Mouse (Mus musculus): ENCODE results near the gene Gse1.

Gse1 gene

DNA sequence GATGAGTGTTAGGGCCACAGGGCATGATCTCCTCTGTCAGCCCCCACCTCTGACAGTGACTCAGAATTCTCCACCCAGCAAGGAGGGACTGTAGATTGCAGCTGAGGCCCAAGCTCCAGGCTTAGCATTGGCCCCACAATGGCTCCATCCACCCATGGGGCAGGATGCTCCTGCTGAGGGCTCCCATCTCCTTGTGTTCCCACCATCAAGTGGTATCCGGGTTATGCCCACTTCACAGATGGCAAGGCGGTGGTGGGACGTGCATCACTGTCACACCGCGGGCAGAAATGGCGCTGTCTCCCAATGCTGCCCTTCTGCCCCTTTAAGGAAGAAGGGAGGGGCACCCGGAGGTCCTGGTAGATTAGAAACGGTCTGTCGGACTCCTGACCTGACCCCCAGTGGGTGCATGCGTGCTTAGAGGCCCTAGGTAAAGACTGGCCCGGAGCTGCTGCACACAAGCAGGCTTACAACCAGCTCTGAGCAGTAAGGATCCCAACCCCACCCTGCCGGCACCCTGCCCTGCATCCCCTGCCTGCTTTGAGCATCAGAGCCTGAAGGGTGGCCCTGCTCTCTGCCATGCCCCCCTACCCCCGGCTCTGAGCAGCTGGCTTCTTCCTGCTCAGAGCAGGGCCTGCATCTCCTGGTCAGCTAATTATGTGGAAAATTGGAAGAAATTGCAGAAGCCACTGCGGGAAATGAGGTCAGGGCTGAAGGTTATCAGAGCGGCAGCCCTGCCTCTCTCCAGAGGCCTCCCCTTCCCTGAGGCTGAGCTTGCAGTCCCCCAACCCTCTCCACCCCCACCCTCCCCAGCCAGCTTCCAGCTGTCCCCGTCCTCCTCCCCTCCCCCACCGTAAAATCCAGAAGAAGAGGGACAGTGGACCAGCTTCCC, 67.0 kb downstream of the Gse1 start:
- TF ChIP-seq POU5F1 (IDR thresholded peaks at IDR 0.05; ENCODE audit: borderline replicate concordance, low read length) (no peak), NANOG (IDR thresholded peaks at IDR 0.05; ENCODE audit: borderline replicate concordance, low read length) (no peak), CTCF (conservative IDR thresholded peaks at IDR 0.05; ENCODE audit: low read length) (no peak)
- Histone ChIP-seq H3K36me3 (ENCODE audit: insufficient read depth, low read length) (no peaks in the 10 kb centered on the region), H3K9me3 (ENCODE audit: low read length) (no peaks in the 10 kb centered on the region), H3K4me1 (replicated peaks; ENCODE audit: low read depth, low read length) (peaks cover 50% of the 10 kb centered on the region), H3K4me3 (replicated peaks; ENCODE audit: low read length) (peak overlapping the region; percentile 57), H3K27me3 (ENCODE audit: insufficient read depth, low read length) (peaks cover 4% of the 10 kb centered on the region)

DNA sequence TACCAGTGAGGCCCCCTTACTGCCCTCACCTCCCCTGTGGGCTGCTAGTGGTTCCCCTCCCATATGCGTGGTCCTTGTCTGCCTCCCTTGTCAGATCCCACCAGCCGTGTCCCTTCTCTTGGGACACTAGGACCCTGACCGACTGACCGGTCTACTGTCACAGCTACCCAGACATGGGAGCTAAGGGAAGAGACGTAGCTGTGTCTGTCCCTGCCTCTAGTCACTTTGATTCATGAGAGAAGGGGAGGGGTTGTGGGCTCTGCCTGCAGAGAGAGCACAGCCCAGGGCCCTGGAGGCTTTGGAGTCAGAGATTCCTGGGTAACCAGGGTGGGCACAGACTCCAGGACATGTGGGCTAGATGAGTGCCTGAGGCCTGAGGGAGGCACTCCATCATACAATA, 68.7 kb downstream of the Gse1 start:
- H3K4me1 ChIP-seq (replicated peaks; ENCODE audit: low read depth, low read length), result peaks cover 56% of the 10 kb centered on the region
- H3K4me3 ChIP-seq (replicated peaks; ENCODE audit: low read length), result no peak overlapping the region
- H3K9me3 ChIP-seq (ENCODE audit: low read length), result no peaks in the 10 kb centered on the region
- H3K36me3 ChIP-seq (ENCODE audit: insufficient read depth, low read length), result no peaks in the 10 kb centered on the region
- TF ChIP-seq POU5F1 (IDR thresholded peaks at IDR 0.05; ENCODE audit: borderline replicate concordance, low read length) (no peak), CTCF (conservative IDR thresholded peaks at IDR 0.05; ENCODE audit: low read length) (no peak), NANOG (IDR thresholded peaks at IDR 0.05; ENCODE audit: borderline replicate concordance, low read length) (no peak)
- peaks cover 2% of the 10 kb centered on the region for H3K27me3 ChIP-seq (ENCODE audit: insufficient read depth, low read length)

DNA sequence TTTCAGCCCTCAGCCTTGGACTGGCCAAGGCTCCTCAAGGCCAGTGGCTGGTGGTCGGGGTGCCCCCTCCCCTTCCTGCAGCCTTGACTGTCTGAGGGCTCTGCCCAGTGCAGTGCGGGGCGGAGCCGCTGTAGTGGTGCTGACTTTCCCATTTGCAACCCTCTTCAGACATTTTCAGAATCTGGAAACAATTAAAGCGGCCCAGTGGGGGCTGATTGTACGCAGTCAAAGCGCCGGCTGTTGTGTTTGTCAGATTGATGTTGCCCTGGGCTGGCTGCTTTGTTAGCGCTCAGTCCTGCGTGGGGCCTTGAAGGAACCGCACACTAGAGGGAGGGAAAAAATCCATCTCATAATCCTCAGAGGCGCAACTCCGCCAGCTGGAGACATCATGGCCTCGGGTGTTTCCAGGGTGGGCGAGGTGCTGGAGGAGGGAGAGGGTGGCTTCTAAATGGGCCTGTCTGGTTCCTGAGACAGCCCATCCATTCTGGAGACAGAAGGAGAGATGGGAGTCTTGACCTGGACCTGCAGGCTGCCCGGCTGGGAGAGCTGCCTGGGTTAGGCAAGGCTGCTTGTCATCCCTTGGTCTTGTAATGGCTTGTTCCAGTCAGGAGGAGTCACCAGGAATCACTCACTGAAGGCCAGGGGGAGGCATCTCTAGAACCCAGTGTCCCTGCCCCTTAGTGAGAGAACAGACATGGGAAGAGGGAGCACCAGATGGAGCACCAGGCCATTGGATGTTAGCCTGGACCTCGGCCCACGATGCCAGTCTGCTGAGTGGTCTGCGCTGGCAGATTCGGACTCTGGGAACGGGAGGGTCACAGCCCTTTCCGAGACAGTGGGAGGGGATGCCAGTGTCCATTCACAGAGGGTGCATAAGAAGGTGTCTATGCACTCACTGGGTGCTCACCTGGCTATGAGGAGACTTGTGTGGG, 70.6 kb downstream of the Gse1 start:
- H3K27me3 ChIP-seq (ENCODE audit: insufficient read depth, low read length), result peaks cover 2% of the 10 kb centered on the region; the same call in 1 of the 2 replicates
- no peaks in the 10 kb centered on the region for H3K36me3 ChIP-seq (ENCODE audit: insufficient read depth, low read length)
- H3K4me3 ChIP-seq (replicated peaks; ENCODE audit: low read length), result peak overlapping the region; percentile 13; the same call in 1 of the 2 replicates
- H3K4me1 ChIP-seq (replicated peaks; ENCODE audit: low read depth, low read length), result peaks cover 61% of the 10 kb centered on the region
- peak; percentile 54; the same call in 1 of the 2 replicates for TF ChIP-seq NANOG (IDR thresholded peaks at IDR 0.05; ENCODE audit: borderline replicate concordance, low read length)
- TF ChIP-seq POU5F1 (IDR thresholded peaks at IDR 0.05; ENCODE audit: borderline replicate concordance, low read length), result no peak
- no peaks in the 10 kb centered on the region for H3K9me3 ChIP-seq (ENCODE audit: low read length)

GRCm38 (mm10) chr8:120300601-120301141, 72.4 kb downstream of the Gse1 start:
- H3K9me3 ChIP-seq (ENCODE audit: low read length), result no peaks in the 10 kb centered on the region
- H3K27me3 ChIP-seq (ENCODE audit: insufficient read depth, low read length), result peaks cover 10% of the 10 kb centered on the region; the same call in 1 of the 2 replicates
- 0 out of 2 replicates have a peak overlapping the region, but pooled peaks have one; percentile 20 for H3K4me3 ChIP-seq (replicated peaks; ENCODE audit: low read length)
- H3K36me3 ChIP-seq (ENCODE audit: insufficient read depth, low read length), result no peaks in the 10 kb centered on the region
- TF ChIP-seq NANOG (IDR thresholded peaks at IDR 0.05; ENCODE audit: borderline replicate concordance, low read length) (no peak), CTCF (conservative IDR thresholded peaks at IDR 0.05; ENCODE audit: low read length) (peak; percentile 96)
- peaks cover 56% of the 10 kb centered on the region for H3K4me1 ChIP-seq (replicated peaks; ENCODE audit: low read depth, low read length)

GRCm38 (mm10) chr8:120302941-120303675, 74.9 kb downstream of the Gse1 start:
- Histone ChIP-seq H3K4me3 (replicated peaks; ENCODE audit: low read length) (no peak overlapping the region), H3K36me3 (ENCODE audit: insufficient read depth, low read length) (no peaks in the 10 kb centered on the region), H3K4me1 (replicated peaks; ENCODE audit: low read depth, low read length) (peaks cover 64% of the 10 kb centered on the region), H3K9me3 (ENCODE audit: low read length) (no peaks in the 10 kb centered on the region), H3K27me3 (ENCODE audit: insufficient read depth, low read length) (peaks cover 19% of the 10 kb centered on the region)
- TF ChIP-seq NANOG (IDR thresholded peaks at IDR 0.05; ENCODE audit: borderline replicate concordance, low read length) (no peak), CTCF (conservative IDR thresholded peaks at IDR 0.05; ENCODE audit: low read length) (no peak), POU5F1 (IDR thresholded peaks at IDR 0.05; ENCODE audit: borderline replicate concordance, low read length) (no peak)

- H3K36me3 ChIP-seq (ENCODE audit: insufficient read depth, low read length), result no peaks in the 10 kb centered on the region
- H3K27me3 ChIP-seq (ENCODE audit: insufficient read depth, low read length), result peaks cover 29% of the 10 kb centered on the region
- H3K9me3 ChIP-seq (ENCODE audit: low read length), result no peaks in the 10 kb centered on the region
- H3K4me3 ChIP-seq (replicated peaks; ENCODE audit: low read length), result no peak overlapping the region
- peaks cover 64% of the 10 kb centered on the region for H3K4me1 ChIP-seq (replicated peaks; ENCODE audit: low read depth, low read length)
- TF ChIP-seq NANOG (IDR thresholded peaks at IDR 0.05; ENCODE audit: borderline replicate concordance, low read length), result no peak
- TF ChIP-seq CTCF (conservative IDR thresholded peaks at IDR 0.05; ENCODE audit: low read length), result no peak
- no peak for TF ChIP-seq POU5F1 (IDR thresholded peaks at IDR 0.05; ENCODE audit: borderline replicate concordance, low read length)
These were observed 75.8 kb downstream of the Gse1 start for GRCm38 (mm10) chr8:120304097-120304496.

- H3K9me3 ChIP-seq (ENCODE audit: low read length), result no peaks in the 10 kb centered on the region
- H3K4me3 ChIP-seq (replicated peaks; ENCODE audit: low read length), result no peak overlapping the region
- H3K27me3 ChIP-seq (ENCODE audit: insufficient read depth, low read length), result peaks cover 44% of the 10 kb centered on the region
- peaks cover 59% of the 10 kb centered on the region for H3K4me1 ChIP-seq (replicated peaks; ENCODE audit: low read depth, low read length)
- TF ChIP-seq NANOG (IDR thresholded peaks at IDR 0.05; ENCODE audit: borderline replicate concordance, low read length) (no peak), CTCF (conservative IDR thresholded peaks at IDR 0.05; ENCODE audit: low read length) (no peak), POU5F1 (IDR thresholded peaks at IDR 0.05; ENCODE audit: borderline replicate concordance, low read length) (no peak)
- no peaks in the 10 kb centered on the region for H3K36me3 ChIP-seq (ENCODE audit: insufficient read depth, low read length)
These were observed 77.6 kb downstream of the Gse1 start for GRCm38 (mm10) chr8:120305800-120306385.

Data from E14TG2a.4 (cell line).